Mouse (Mus musculus) spleen, adult 12 weeks (tissue): ENCODE data around the gene Scd1.
"Not testable (repeated sequence)": the region's sequence is repeated elsewhere in the genome, so short reads cannot be mapped to it uniquely, and the experiment has no call there.

ENCODE experiments used
- DNase-seq: peaks from one replicate; pipeline ENCODE4 v3.0.0; 2022; ENCODE audit warnings: low spot score

The Scd1 gene

DNA sequence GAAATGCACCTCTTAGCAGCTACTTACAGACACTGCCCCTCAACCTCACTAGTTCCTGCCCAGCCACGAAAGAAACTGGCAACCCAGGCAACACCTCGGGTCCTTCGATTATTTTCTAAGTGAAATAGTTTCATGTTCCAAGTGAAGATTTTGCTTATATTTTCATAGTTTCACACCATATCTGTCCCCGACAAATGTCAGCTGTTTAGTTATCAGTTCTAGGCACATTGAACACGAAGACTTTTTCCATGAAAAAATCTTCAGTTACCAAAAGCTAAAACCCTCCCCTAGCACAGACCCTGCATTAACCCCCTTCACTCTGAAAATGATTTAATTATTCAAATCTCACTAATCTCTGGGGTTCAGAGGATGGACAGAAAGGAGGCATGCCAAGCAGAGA, 10.9 kb downstream of the Scd1 start:
- no peak for DNase-seq

- DNase-seq = no peak
Observed at GRCm38 (mm10) chr19:44394972-44395371, 12.7 kb downstream of the Scd1 start.

- no peak for DNase-seq
Observed at GRCm38 (mm10) chr19:44393962-44394422, 13.7 kb downstream of the Scd1 start.

GRCm38 (mm10) chr19:44392339-44393009, 15.2 kb downstream of the Scd1 start:
- no peak for DNase-seq

- DNase-seq = no peak
Observed at GRCm38 (mm10) chr19:44391856-44392255, 15.8 kb downstream of the Scd1 start.

GRCm38 (mm10) chr19:44389507-44389906, 18.2 kb downstream of the Scd1 start:
- no peak for DNase-seq

DNA sequence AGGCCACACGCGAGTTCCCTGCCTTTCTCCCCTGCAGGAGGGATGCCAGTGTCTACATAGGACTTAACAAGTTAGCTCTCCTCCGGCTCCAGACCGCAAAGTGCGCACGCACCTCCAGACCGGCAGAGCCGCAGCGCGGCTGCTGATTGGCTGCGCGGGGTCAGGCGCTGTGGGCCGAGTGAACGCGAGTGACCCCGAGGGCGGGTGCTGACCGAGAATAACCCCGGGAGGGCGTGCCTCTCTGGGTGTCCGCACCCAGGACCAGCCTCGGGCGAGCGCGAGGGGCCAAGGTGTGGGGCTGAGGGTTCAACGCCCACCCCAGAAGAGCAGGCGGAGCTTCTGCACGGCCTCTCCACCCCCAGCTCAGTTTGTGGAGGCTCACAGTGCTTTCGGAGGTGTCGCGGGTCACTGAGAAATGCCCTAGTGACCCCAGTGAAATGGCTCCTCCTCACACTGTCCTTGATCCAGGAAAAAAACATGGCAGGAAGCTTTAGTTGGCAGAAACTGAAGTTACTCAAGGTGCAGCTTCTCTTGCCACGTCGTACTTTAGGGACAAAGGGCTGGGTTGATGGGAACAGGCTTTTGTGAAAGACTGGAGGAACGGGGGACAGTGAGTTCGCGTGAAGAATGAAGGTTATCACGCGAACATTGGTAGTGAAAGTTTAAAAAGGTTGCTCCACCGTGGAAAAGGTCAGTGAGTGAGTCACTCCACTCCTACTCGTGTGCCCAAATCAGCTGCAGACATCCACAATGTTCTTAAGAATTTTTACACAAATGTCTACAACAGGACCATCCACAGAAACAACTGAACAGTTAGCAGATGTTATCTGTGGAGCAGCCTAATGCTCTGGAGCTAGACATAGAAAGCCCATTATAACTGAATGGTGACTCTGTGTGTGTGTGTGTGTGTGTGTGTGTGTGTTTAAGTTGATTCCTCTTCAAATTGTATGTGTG, 18.9 kb downstream of the Scd1 start:
- peak; percentile 95 for DNase-seq

DNA sequence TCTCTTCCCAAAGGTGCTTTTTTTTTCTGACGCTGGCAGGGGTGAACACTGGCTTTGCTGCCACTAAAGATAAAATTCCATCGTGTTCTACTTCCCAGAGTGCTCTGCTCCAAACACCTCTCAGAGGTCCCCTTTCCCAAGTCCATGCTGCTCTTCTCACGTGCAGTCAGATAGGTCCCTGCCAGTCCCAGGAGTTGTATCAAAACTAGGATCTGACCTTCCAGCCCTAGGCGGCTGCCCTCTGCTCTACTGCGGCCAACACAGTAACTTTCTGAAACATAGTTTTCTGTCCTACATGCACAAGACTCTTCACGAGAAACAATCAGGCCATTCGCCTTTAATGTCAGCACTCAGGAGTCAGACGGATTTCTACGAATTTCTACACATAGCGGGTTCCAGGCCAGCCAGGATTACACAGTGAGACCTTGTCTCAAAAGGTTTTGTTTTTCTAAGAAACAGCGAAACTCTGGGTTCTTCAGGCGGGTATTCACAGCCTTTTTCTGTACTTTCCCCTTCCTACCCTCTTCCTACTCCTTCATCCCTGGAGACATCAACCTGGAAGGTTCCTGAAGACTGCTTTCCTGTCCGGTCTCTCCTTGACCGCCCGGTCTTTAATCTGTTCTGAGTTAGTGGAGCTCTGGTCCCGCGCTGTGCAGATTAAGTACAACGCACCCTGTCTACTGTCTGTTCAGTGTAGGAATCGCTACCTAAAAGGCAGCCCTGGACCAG, 19.8 kb downstream of the Scd1 start:
- DNase-seq = no peak

DNA sequence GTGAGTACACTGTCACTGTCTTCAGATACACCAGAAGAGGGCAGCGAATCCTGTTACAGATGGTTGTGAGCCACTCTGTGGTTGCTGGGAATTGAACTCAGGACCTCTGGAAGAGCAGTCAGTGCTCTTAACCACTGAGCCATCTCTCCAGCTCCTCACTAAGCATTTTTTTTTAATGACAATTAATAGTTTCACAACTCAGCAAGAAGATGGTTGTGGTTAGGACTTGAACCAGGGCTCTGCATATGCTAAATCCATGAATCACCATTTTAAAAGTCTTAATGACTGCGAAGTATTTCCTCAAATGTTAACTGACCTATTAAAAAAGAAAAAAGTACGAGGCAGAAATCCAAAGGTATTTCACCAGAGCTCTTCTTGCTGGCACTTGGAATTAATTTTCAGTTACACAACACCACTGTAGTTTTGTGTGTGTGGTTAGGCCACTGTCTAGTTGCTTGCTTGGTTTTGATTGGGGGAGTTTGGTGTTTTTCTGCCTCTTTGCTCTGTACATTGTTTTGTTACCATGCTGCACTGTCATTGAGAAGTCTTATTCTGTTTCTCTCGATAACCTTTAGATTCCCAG, 20.5 kb downstream of the Scd1 start:
- DNase-seq = no peak

DNA sequence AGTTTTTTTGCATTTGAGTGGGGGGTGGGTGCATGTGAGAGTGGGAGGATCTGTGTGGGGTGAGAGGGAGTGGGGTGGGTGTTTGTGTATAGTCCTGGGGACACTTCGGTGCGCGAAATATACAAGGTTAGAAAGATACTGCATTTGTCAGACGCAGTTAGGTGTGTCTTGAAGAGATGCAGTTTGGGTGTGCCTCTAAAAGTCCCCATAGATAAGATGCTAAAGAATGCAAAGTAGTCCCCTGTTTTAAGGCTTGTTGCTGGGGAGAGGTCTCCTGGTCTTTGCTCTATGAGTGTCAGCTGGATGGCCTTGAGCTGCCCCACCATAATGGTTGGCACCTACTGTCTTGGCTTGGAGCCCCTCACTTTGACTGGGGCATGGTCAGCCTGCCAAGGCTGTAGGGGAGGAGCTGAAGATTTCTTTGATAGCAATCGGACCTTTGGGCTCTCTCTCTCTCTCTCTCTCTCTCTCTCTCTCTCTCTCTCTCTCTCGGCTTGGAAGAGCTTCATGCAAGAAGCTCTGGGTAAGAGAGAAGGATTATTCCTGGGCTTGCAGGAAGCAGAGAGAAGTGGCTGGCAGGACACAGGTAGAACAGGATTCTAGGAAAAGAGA, 21.7 kb downstream of the Scd1 start:
- no peak for DNase-seq

DNA sequence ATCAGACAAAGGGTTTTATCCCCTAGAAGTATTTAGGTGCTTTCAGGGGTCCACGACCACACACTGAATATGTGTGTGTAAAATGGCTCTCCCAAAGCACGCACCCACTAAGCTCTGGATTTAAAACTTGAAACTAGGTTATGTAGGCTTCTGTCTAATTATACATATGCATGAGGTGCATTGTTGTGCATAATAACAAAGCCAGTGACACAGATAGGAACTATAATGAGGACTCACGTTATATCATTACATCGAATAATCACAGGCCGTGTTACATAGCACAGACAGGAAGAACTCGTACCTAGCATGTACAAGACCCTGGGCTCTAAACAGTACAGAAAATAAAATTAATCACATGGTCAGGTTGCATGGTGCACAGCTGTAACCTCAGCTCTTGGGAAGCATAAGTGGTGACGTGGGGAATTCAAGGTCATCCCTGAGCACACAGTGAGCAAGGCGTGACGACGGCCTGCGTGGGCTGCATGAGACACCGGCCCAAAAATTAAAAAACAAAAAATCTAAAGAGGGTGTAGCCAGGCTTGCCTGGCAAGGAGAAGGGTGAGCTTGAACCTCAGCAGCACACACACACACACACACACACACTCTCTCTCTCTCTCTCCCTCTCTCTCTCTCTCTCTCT, 24.9 kb downstream of the Scd1 start:
- DNase-seq = no peak

DNA sequence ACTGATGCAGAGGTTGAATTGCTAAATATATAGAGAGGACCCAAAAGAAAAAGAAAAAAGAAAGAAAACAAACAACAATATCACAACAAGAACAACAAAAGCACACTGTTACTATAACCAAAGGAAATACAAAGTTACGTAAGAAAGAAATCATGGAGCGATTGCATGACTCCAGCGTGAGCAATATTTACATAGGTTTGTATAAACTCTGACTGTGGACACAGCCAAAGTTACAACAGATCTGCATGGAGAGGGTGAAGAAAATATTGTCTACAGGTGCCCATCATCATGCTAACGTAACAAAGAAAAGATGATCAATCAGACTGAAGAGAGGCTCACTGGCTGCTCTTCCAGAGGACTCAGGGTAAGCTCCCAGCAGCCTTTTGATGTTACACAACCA, 27.6 kb downstream of the Scd1 start:
- DNase-seq = no peak

GRCm38 (mm10) chr19:44379090-44379489, 28.6 kb downstream of the Scd1 start:
- DNase-seq = no peak

- no peak for DNase-seq
Observed at GRCm38 (mm10) chr19:44377629-44378375, 29.9 kb downstream of the Scd1 start.

DNA sequence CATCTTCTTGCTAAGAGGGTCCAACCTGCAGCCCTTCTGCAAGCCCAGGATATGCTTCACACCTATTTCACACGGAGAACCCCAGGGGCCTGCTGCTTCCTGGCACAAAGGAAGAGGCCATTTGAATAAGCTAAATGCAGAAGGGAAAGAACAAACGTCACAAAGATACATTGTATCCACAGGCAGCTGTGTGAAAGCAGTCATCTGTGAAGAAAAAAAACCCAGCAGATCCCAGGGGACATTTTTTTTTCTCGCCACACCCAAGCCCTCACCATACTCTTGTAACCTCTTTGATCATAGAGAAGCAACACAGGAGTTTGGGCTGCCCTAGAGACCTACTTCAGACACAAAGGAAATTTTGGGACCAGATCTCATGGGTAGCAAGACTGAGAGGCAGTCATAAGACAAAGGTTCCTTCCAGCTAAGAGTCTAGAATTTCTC, 31.1 kb downstream of the Scd1 start:
- DNase-seq = peak; percentile 49

DNA sequence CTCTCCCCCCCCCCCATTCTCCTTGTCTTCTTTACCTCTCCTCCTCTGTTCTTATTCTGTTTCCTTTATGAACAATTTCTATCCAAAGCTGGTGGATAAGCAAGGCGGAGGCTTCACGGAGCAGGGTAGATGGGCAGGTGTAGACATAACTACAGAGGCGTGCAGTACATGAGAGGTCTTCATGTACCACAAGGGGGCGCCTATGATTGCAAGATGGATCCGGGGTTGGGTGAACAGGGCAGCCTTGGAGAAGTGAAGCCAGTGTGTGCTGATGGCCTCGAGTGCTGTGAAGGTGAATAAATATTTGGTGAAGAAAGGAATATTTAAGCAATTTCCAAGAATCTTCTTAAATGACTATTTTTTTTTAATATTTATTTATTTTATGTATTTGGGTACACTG, 34.7 kb downstream of the Scd1 start:
- DNase-seq = peak; percentile 67

DNA sequence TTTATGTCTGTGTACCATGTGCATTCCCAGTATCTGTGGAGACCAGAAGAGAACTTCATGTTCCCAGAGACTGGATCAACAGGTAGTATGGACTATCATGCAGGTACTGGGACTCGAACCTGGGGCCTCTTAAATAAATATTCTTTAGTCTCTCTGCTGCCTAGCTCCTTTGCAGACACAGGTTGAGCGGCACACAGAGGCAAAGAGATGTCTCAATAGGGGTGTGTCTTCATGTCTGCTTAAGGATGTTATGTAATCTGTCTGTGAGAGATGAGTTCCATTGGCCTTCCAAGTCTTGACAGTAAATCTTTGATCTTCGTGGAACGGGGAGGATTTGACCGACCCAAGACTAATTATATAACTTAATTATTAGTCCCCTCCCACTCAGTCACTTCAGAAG, 37.4 kb downstream of the Scd1 start:
- no peak for DNase-seq

DNA sequence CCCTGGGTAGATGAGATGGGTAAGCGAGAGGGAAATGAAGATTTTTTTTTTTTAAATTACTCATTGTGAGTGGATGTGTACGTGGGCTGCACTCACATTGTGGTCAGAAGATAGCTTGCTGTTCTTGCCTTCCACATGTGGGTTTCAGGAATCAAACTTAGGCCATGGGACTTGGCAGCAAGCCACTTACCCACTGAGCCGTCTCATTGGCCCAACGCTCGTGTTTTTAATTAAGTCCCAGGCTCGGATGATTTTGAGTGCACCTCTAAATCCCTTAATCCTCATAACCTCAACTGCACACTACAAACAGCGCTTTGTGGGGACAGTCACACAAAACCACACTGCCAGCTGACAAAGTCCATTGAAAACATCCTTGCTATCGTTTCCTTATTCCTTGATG, 38.3 kb downstream of the Scd1 start:
- DNase-seq = no peak

GRCm38 (mm10) chr19:44367076-44367475, 40.6 kb downstream of the Scd1 start:
- DNase-seq = not testable (repeated sequence)

- no peak for DNase-seq
Observed at GRCm38 (mm10) chr19:44365733-44366132, 41.9 kb downstream of the Scd1 start.
